Mouse (Mus musculus): ENCODE data around the gene Plppr1. TPM values are rescaled to one million over a fixed set of nuclear protein-coding genes. Genes with fewer than 3 reads are reported as not detected.

Plppr1 gene
- polyA plus RNA-seq, 1 experiment, result 0.88 TPM

DNA sequence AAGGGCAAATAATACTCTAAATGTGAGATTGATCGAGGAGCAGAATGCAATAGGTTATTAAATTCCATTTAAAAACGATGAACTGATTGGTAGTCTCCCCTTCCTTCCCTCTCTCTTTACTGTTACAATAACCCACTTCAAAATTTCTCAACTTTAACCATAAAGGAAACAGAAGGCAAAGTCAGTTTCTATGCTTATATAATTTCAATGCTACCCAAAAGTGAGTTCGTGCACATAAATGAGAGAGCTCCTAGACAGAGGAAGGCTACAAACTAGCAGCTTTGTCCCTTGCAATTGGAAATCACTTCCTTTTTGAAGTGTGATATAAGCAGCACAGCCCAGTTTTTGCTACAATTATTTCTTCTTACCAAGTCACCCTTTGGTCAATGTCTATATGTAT, 193.1 kb downstream of the Plppr1 start:
- 80% methylated on average over 3 of the region's 3 CpGs for WGBS
- TF ChIP-seq POLR2A (IDR thresholded peaks at IDR 0.05; ENCODE audit: low read depth, low read length) (no peak), CTCF (conservative IDR thresholded peaks at IDR 0.05; ENCODE audit: insufficient read depth, insufficient read length, low read depth, low read length) (no peak)
- no peaks in the 10 kb centered on the region for H3K4me1 ChIP-seq (ENCODE audit: control insufficient read depth, insufficient read depth, low read length)
- H3K27ac ChIP-seq (ENCODE audit: insufficient read depth, low read depth, low read length), result no peak overlapping the region
- no peaks in the 10 kb centered on the region for H3K36me3 ChIP-seq (ENCODE audit: control insufficient read depth, insufficient read depth, low read length)
- no peaks in the 10 kb centered on the region for H3K27me3 ChIP-seq (replicated peaks; ENCODE audit: control insufficient read depth, insufficient read depth, low read length)
- no peak overlapping the region for H3K4me3 ChIP-seq (ENCODE audit: insufficient read depth, low read depth, low read length)
- no peak for DNase-seq

DNA sequence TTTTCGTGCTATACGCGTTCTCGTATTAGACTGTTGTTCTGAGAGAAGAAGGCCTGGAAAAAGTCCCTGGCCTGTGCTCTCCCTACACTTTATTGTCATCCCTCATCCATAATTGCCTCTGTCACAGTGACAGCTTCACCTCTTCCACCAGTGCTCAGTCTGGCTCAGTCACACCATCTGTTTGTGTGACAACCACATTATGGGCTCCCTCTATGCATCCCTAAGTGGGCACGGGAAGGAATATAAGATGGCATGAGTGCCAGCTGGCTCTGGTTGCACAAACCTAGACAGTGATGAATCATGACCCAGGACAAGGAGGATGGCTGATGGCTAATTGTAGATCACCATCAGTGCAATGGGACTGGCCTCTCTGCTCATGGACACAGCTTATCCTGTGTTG, 219.4 kb downstream of the Plppr1 start:
- H3K4me1 ChIP-seq (ENCODE audit: control insufficient read depth, insufficient read depth, low read length), result no peaks in the 10 kb centered on the region
- no peaks in the 10 kb centered on the region for H3K27me3 ChIP-seq (replicated peaks; ENCODE audit: control insufficient read depth, insufficient read depth, low read length)
- H3K27ac ChIP-seq (ENCODE audit: insufficient read depth, low read depth, low read length), result no peak overlapping the region
- TF ChIP-seq POLR2A (IDR thresholded peaks at IDR 0.05; ENCODE audit: low read depth, low read length) (no peak), CTCF (conservative IDR thresholded peaks at IDR 0.05; ENCODE audit: insufficient read depth, insufficient read length, low read depth, low read length) (no peak)
- no peaks in the 10 kb centered on the region for H3K36me3 ChIP-seq (ENCODE audit: control insufficient read depth, insufficient read depth, low read length)
- no peak overlapping the region for H3K4me3 ChIP-seq (ENCODE audit: insufficient read depth, low read depth, low read length)
- WGBS, result 85% methylated on average over 5 of the region's 5 CpGs
- no peak for DNase-seq

DNA sequence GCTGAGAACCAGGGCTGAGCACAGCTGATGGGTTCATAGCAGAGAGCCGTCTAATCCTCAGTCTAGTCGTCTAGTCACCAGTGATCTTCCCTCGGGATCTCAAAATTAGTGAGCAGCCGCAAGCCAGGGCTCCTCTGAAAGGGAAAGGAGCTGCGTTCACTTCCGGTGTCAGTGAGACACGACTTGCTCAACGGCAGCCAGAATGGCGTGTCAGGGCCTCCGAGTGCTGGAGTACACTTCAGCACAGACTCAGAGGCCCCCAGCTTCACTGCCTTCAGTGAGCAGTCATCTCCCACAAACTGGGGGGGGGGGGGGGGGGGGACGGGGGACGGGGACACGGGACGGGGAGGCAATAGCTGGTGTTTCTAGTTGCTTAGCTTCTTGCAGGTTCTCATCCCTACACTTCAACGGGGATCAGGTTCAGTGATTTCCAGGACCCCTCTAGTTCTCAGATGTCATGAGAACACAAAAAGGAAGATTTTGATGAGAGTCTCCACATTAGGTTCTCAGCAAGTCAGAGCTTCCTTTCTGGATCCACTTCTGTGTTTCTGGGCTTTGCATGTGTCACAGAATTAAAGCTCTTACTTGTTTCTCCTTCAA, 225.7 kb downstream of the Plppr1 start:
- Histone ChIP-seq H3K4me1 (ENCODE audit: control insufficient read depth, insufficient read depth, low read length) (no peaks in the 10 kb centered on the region), H3K27me3 (replicated peaks; ENCODE audit: control insufficient read depth, insufficient read depth, low read length) (no peaks in the 10 kb centered on the region), H3K4me3 (ENCODE audit: insufficient read depth, low read depth, low read length) (no peak overlapping the region), H3K36me3 (ENCODE audit: control insufficient read depth, insufficient read depth, low read length) (no peaks in the 10 kb centered on the region), H3K27ac (ENCODE audit: insufficient read depth, low read depth, low read length) (no peak overlapping the region)
- TF ChIP-seq POLR2A (IDR thresholded peaks at IDR 0.05; ENCODE audit: low read depth, low read length), result no peak
- TF ChIP-seq CTCF (conservative IDR thresholded peaks at IDR 0.05; ENCODE audit: insufficient read depth, insufficient read length, low read depth, low read length), result no peak
- WGBS, result 25% methylated on average over 15 of the region's 15 CpGs
- DNase-seq, result no peak

DNA sequence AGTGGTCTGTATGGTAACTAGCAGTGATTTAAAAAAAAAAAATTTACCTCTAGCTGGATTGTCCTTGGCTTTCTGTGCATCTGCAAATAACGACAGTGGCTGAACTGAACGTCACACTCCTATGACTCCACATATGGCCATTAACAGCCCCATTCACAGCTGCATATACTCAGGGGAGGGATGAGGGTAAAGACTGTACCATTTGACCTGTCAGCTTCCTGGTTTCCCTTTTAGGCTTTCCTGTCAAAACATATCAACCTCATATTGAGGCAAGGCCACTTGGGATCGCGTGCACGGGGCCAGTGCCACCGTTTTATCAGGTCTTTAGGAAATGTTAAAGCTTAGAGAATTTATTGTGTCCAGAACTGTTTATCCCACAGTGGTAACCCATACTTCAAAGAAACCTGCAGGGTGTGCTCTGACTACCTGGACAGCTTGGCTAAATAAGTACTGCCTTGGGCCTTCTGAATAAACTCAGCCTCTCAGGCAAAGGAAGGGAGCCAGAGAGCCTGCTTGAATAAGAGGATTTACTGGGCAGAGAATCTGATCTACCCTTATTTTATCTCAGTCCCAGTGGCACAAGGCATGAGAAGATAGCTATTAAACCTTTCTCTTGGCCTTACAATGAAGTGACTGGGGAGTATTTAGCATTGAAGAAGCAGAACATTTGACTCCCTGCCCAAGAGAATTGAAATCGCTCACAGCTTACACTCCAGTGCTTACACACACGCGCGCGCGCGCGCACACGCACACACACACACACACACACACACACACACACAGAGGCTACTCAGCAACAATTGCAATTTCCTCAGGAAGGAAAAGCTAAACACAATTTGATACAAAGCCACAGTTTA, 226.5 kb downstream of the Plppr1 start:
- no peak overlapping the region for H3K4me3 ChIP-seq (ENCODE audit: insufficient read depth, low read depth, low read length)
- H3K4me1 ChIP-seq (ENCODE audit: control insufficient read depth, insufficient read depth, low read length), result no peaks in the 10 kb centered on the region
- H3K27ac ChIP-seq (ENCODE audit: insufficient read depth, low read depth, low read length), result no peak overlapping the region
- WGBS, result 58% methylated on average over 15 of the region's 15 CpGs
- no peaks in the 10 kb centered on the region for H3K27me3 ChIP-seq (replicated peaks; ENCODE audit: control insufficient read depth, insufficient read depth, low read length)
- DNase-seq, result no peak
- H3K36me3 ChIP-seq (ENCODE audit: control insufficient read depth, insufficient read depth, low read length), result no peaks in the 10 kb centered on the region
- TF ChIP-seq POLR2A (IDR thresholded peaks at IDR 0.05; ENCODE audit: low read depth, low read length) (no peak), CTCF (conservative IDR thresholded peaks at IDR 0.05; ENCODE audit: insufficient read depth, insufficient read length, low read depth, low read length) (no peak)

DNA sequence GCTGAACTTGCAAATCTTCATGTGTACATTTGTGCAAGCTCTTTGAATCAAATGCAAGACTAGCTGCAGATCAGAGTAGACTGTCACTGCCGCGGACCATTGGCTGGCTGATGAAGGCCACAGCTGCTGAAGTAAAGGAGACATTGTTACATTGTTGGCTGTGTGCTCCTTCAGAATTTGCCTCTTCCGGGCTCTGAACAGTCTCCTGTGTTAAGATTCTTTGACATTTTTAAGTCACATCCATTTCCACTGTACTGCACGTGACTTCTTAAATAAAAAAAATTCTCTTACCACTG, 227.1 kb downstream of the Plppr1 start:
- Histone ChIP-seq H3K36me3 (ENCODE audit: control insufficient read depth, insufficient read depth, low read length) (no peaks in the 10 kb centered on the region), H3K4me1 (ENCODE audit: control insufficient read depth, insufficient read depth, low read length) (no peaks in the 10 kb centered on the region), H3K27ac (ENCODE audit: insufficient read depth, low read depth, low read length) (no peak overlapping the region), H3K27me3 (replicated peaks; ENCODE audit: control insufficient read depth, insufficient read depth, low read length) (no peaks in the 10 kb centered on the region), H3K4me3 (ENCODE audit: insufficient read depth, low read depth, low read length) (no peak overlapping the region)
- TF ChIP-seq POLR2A (IDR thresholded peaks at IDR 0.05; ENCODE audit: low read depth, low read length) (no peak), CTCF (conservative IDR thresholded peaks at IDR 0.05; ENCODE audit: insufficient read depth, insufficient read length, low read depth, low read length) (no peak)
- DNase-seq, result no peak
- 41% methylated on average over 4 of the region's 4 CpGs for WGBS

DNA sequence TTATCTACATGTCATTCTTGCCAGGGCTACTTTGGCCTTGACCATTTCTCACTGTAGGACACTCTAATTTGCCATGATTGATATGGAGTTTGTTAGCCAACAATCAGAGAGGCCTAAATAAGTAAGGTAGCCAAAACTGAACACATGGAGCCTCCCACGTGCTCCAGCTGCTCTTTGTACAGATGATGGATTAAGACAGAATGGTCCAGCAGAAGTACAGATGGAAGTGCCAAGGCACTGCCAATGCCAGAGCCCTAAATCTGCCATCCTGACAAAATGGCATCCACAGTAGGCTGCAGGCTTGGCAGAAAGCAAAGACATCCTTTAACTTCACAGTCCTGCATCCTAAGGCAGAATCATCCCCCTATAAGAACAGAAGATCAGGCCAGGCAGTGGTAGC, 237.4 kb downstream of the Plppr1 start:
- Histone ChIP-seq H3K4me1 (ENCODE audit: control insufficient read depth, insufficient read depth, low read length) (no peaks in the 10 kb centered on the region), H3K36me3 (ENCODE audit: control insufficient read depth, insufficient read depth, low read length) (no peaks in the 10 kb centered on the region), H3K27me3 (replicated peaks; ENCODE audit: control insufficient read depth, insufficient read depth, low read length) (no peaks in the 10 kb centered on the region), H3K4me3 (ENCODE audit: insufficient read depth, low read depth, low read length) (no peak overlapping the region), H3K27ac (ENCODE audit: insufficient read depth, low read depth, low read length) (no peak overlapping the region)
- no peak for DNase-seq
- no peak for TF ChIP-seq POLR2A (IDR thresholded peaks at IDR 0.05; ENCODE audit: low read depth, low read length)
- TF ChIP-seq CTCF (conservative IDR thresholded peaks at IDR 0.05; ENCODE audit: insufficient read depth, insufficient read length, low read depth, low read length), result no peak
- 77% methylated on average over 1 of the region's 1 CpGs for WGBS

DNA sequence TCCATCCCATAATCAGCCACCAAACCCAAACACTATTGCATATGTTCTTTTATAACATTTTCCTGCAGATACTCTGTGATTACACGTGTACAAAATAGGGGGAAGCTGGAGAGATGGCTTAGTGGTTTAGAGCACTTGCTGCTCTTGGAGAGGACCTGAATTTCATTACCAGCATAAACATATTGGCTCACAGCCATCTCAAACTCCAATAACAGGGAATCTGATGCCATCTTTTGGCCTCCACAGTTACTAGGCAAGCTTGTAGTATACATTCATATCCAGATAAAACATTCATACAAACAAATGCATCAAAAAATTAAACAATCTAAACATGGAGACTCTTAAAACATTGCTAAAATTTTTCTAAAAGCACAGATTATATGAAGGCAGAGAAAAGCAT, 240.5 kb downstream of the Plppr1 start:
- no peaks in the 10 kb centered on the region for H3K4me1 ChIP-seq (ENCODE audit: control insufficient read depth, insufficient read depth, low read length)
- 48% methylated on average over 1 of the region's 1 CpGs for WGBS
- TF ChIP-seq POLR2A (IDR thresholded peaks at IDR 0.05; ENCODE audit: low read depth, low read length) (no peak), CTCF (conservative IDR thresholded peaks at IDR 0.05; ENCODE audit: insufficient read depth, insufficient read length, low read depth, low read length) (no peak)
- H3K36me3 ChIP-seq (ENCODE audit: control insufficient read depth, insufficient read depth, low read length), result no peaks in the 10 kb centered on the region
- no peak overlapping the region for H3K27ac ChIP-seq (ENCODE audit: insufficient read depth, low read depth, low read length)
- H3K27me3 ChIP-seq (replicated peaks; ENCODE audit: control insufficient read depth, insufficient read depth, low read length), result no peaks in the 10 kb centered on the region
- DNase-seq, result no peak
- H3K4me3 ChIP-seq (ENCODE audit: insufficient read depth, low read depth, low read length), result no peak overlapping the region
